Mouse (Mus musculus) heart, embryonic 16.5 days (tissue): ENCODE results near the gene 4930426L09Rik. TPM values are rescaled to one million over a fixed set of nuclear protein-coding genes. Genes with fewer than 3 reads are reported as not detected.

ENCODE experiments used
- ATAC-seq: fragments of 200-750 bp; cut with Nextera tagmentation; replicated peaks from 2 replicates; pipeline ENCODE4 v1.8.0; 2017; ENCODE audit warnings: moderate number of reproducible peaks; ENCODE audit not compliant: insufficient read depth, low FRiP score; ENCODE audit errors: extremely low read depth
- H3K27ac ChIP-seq: fragments of 300-500 bp; sonication (generic); 2 replicates; pipeline ENCODE4 v1.5.1; 2014; ENCODE audit warnings: mild to moderate bottlenecking, low read length, control low read depth, moderate library complexity
- H3K27me3 ChIP-seq: fragments of 300-500 bp; sonication (generic); 2 replicates; pipeline ENCODE4 v1.6.1; 2014; ENCODE audit warnings: low read length, mixed read lengths; ENCODE audit not compliant: control insufficient read depth, insufficient read depth
- H3K36me3 ChIP-seq: fragments of 300-500 bp; sonication (generic); 2 replicates; pipeline ENCODE4 v1.6.1; 2014; ENCODE audit not compliant: control insufficient read depth, insufficient read depth
- H3K4me1 ChIP-seq: fragments of 300-500 bp; sonication (generic); 2 replicates; pipeline ENCODE4 v1.6.1; 2014; ENCODE audit warnings: low read length, mixed read lengths; ENCODE audit not compliant: control insufficient read depth, insufficient read depth
- H3K4me2 ChIP-seq: fragments of 300-500 bp; sonication (generic); 2 replicates; pipeline ENCODE4 v1.6.1; 2014; ENCODE audit warnings: low read depth, mild to moderate bottlenecking, control low read depth, low read length
- H3K4me3 ChIP-seq: fragments of 300-500 bp; sonication (generic); 2 replicates; pipeline ENCODE4 v1.5.1; 2014; ENCODE audit warnings: mild to moderate bottlenecking, control low read depth, low read length
- H3K9ac ChIP-seq: fragments of 300-500 bp; sonication (generic); 2 replicates; pipeline ENCODE4 v1.6.1; 2014; ENCODE audit warnings: low read length, control low read depth
- H3K9me3 ChIP-seq: fragments of 300-500 bp; sonication (generic); replicated peaks from 2 replicates; pipeline ENCODE4 v1.6.1; 2016; ENCODE audit warnings: low read length; ENCODE audit not compliant: control insufficient read depth
- WGBS: fragments of 180-500 bp; shearing (Covaris S2); extraction: QIAGEN DNeasy Blood & Tissue Kit; methylation state at CpG from one replicate; pipeline ENCODE4 v1.1.7; 2014; 5-methylcytosine and 5-hydroxymethylcytosine counted together
- polyA plus RNA-seq: library from polyadenylated mRNA; unstranded; fragments of >200 nt; fragmentation: Nextera tagmentation; extraction: Ambion mirVana; gene quantifications from 2 replicates; pipeline ENCODE4 v1.2.1, GENCODE M21; 2015

4930426L09Rik gene
- polyA plus RNA-seq, 1 experiment from 2014 or later = 0.09 TPM

GRCm38 (mm10) chr2:18965950-18966349, 32.2 kb upstream of the 4930426L09Rik start:
- Histone ChIP-seq H3K36me3 (peaks cover 2% of the 10 kb centered on the region; the same call in 1 of the 2 replicates), H3K4me2 (no peak overlapping the region), H3K9me3 (peaks cover 2% of the 10 kb centered on the region; the same call in 1 of the 2 replicates), H3K9ac (no peak overlapping the region), H3K27ac (no peak overlapping the region), H3K27me3 (no peaks in the 10 kb centered on the region), H3K4me3 (no peak overlapping the region), H3K4me1 (peaks cover 12% of the 10 kb centered on the region)
- ATAC-seq = no peak
- 93% methylated on average over 2 of the region's 2 CpGs for WGBS

GRCm38 (mm10) chr2:18966566-18966965, 31.6 kb upstream of the 4930426L09Rik start:
- no peak overlapping the region for H3K4me3 ChIP-seq
- H3K4me1 ChIP-seq = peaks cover 12% of the 10 kb centered on the region
- no peak for ATAC-seq
- no peak overlapping the region for H3K4me2 ChIP-seq
- no peak overlapping the region for H3K9ac ChIP-seq
- peaks cover 2% of the 10 kb centered on the region; the same call in 1 of the 2 replicates for H3K9me3 ChIP-seq
- H3K27ac ChIP-seq = no peak overlapping the region
- 92% methylated on average over 5 of the region's 5 CpGs for WGBS
- peaks cover 2% of the 10 kb centered on the region; the same call in 1 of the 2 replicates for H3K36me3 ChIP-seq
- H3K27me3 ChIP-seq = no peaks in the 10 kb centered on the region

DNA sequence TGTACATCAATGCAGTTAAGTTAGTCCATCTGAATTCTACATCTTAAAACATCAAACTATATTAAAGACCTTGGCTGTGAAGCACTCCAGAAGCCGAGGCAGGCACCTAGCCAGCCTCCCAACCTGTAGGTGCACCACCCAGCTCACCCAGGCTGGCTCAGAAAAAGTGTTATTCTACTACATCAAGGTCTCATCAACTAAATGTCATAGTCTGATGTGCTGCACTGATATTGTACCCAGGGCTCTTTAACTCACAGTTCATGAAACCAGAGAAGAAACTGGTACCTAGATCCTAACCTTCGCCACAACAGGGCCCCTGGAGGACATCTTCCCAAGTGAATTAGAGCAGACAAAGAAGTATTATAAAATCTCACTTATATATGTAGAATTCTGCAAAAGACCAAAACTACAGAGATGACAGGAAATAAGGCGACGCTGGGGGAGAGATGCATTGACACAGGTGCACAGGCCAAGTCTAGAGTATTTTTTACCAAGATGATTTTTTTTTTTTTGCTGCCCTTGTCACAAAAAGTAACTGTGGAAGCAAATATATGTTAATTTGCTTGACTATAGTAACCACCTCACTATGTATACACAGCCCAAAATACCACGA, 30.6 kb upstream of the 4930426L09Rik start:
- ATAC-seq = no peak
- Histone ChIP-seq H3K9me3 (peaks cover 3% of the 10 kb centered on the region), H3K9ac (no peak overlapping the region), H3K27ac (no peak overlapping the region), H3K36me3 (peaks cover 4% of the 10 kb centered on the region; the same call in 1 of the 2 replicates), H3K4me2 (no peak overlapping the region), H3K4me1 (peaks cover 12% of the 10 kb centered on the region), H3K27me3 (no peaks in the 10 kb centered on the region), H3K4me3 (no peak overlapping the region)
- 88% methylated on average over 5 of the region's 5 CpGs for WGBS

DNA sequence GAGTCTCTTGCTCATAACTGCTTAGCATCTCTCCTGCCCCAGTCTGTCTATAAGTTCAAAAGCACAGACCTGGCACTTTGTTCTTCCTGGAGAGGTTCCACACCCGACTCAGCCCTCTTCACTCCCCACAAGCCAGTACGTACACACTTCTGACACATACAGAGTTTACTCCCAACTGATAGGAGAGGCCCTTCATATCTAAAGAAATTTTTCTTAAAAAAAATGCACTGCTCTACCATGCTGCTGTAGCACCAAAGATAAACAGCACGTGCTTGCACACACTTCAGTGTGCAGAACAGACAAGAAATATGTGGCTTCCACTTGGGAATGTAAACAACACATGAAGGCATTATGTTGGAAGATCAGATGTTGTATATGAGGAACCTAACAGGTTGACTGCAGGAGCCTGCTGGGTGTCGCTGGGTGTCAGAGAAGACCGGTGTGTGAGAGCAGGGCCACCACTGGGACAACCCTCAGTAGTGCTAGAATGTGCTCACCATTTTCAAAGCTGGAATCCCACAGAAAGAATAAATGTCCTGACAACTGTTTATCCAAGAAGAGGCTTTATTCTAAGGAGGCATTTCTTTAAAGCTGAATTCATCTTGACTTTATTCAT, 29.0 kb upstream of the 4930426L09Rik start:
- no peak overlapping the region for H3K27ac ChIP-seq
- H3K4me2 ChIP-seq = no peak overlapping the region
- WGBS = 51% methylated on average over 5 of the region's 5 CpGs
- peaks cover 11% of the 10 kb centered on the region for H3K9me3 ChIP-seq
- peaks cover 12% of the 10 kb centered on the region for H3K4me1 ChIP-seq
- no peak overlapping the region for H3K4me3 ChIP-seq
- no peak; the same call in 1 of the 2 replicates for ATAC-seq
- no peak overlapping the region for H3K9ac ChIP-seq
- H3K27me3 ChIP-seq = no peaks in the 10 kb centered on the region
- peaks cover 4% of the 10 kb centered on the region; the same call in 1 of the 2 replicates for H3K36me3 ChIP-seq

- Histone ChIP-seq H3K27ac (no peak overlapping the region), H3K4me1 (peaks cover 17% of the 10 kb centered on the region), H3K4me3 (no peak overlapping the region), H3K36me3 (peaks cover 4% of the 10 kb centered on the region; the same call in 1 of the 2 replicates), H3K9ac (no peak overlapping the region), H3K4me2 (no peak overlapping the region), H3K9me3 (peaks cover 11% of the 10 kb centered on the region), H3K27me3 (no peaks in the 10 kb centered on the region)
- 62% methylated on average over 2 of the region's 2 CpGs for WGBS
- no peak for ATAC-seq
Measured at GRCm38 (mm10) chr2:18970461-18970860, 27.7 kb upstream of the 4930426L09Rik start.

- no peak for ATAC-seq
- Histone ChIP-seq H3K9ac (no peak overlapping the region), H3K27ac (no peak overlapping the region), H3K27me3 (no peaks in the 10 kb centered on the region), H3K36me3 (peaks cover 3% of the 10 kb centered on the region; the same call in 1 of the 2 replicates), H3K4me1 (peaks cover 17% of the 10 kb centered on the region), H3K4me3 (no peak overlapping the region), H3K9me3 (peaks cover 9% of the 10 kb centered on the region), H3K4me2 (no peak overlapping the region)
- WGBS = 81% methylated on average over 3 of the region's 3 CpGs
Measured at GRCm38 (mm10) chr2:18971564-18971963, 26.6 kb upstream of the 4930426L09Rik start.

DNA sequence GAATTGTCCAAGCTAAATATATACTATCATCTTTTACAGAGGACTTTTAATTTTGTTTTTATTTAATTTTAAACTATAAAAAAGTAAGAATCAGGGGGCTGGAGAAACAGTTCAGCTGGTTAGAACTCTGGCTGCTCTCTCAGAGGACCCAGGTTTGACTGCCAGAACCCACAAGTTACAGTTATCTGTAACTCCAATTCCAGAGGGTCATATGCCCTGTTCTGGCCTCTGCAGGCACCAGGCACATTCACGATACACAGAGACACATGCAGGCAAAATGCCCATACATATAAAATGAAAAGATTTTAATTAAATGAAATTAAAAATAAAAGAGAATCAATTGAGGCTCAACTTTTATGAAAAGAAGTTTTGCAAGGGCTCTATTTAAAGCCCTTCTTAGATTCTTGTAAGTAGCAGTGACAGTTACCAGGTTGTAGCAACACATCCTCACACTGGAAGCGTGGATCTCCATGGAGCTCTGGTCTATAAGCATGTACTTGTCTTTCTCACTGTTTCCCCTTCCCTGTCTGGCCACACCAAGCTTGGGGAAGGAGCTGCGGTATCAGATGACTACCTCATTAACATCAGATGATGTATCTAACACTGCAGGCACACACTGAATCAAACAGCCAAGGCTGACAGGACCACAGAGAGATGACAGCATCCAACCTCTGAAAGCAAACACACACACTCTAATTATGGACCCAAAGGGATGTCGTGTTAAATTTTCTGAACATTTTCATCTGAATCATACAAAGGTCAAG, 23.1 kb upstream of the 4930426L09Rik start:
- Histone ChIP-seq H3K36me3 (peaks cover 2% of the 10 kb centered on the region; the same call in 1 of the 2 replicates), H3K4me2 (no peak overlapping the region), H3K9ac (no peak overlapping the region), H3K27ac (no peak overlapping the region), H3K4me3 (no peak overlapping the region), H3K27me3 (no peaks in the 10 kb centered on the region), H3K4me1 (peaks cover 12% of the 10 kb centered on the region), H3K9me3 (peaks cover 9% of the 10 kb centered on the region)
- no peak for ATAC-seq
- WGBS = 52% methylated on average over 4 of the region's 4 CpGs

DNA sequence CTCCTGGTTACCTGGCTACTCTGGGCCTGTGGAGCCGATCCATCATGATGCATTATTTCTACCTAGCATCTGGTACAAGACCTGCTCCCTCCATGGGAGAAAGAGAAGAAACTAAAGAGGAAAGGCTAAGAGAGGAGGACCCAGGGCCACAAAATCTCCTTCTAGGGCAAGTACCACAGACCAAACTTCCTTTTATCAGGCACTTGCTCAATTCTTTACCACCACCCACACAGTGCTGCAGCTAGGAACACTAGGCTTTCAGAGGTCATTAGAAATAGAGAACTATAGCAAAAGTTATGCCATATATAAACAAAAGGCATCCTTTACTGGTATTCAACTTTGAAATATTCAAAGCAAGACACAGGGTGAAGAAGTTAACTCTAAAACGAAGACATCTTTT, 22.0 kb upstream of the 4930426L09Rik start:
- no peak overlapping the region for H3K27ac ChIP-seq
- peaks cover 2% of the 10 kb centered on the region; the same call in 1 of the 2 replicates for H3K36me3 ChIP-seq
- H3K27me3 ChIP-seq = no peaks in the 10 kb centered on the region
- H3K9me3 ChIP-seq = peaks cover 9% of the 10 kb centered on the region
- 79% methylated on average over 2 of the region's 2 CpGs for WGBS
- no peak for ATAC-seq
- peaks cover 11% of the 10 kb centered on the region for H3K4me1 ChIP-seq
- H3K4me2 ChIP-seq = no peak overlapping the region
- H3K9ac ChIP-seq = no peak overlapping the region
- H3K4me3 ChIP-seq = no peak overlapping the region
